Mouse (Mus musculus) adrenal gland, adult 18-20 months (tissue): Measurements from ENCODE around the gene Tnfsf14. TPM values are rescaled to one million over a fixed set of nuclear protein-coding genes. Genes with fewer than 3 reads are reported as not detected.

ENCODE experiments used
- DNase-seq, 2 experiments: peaks; one replicate each; pipeline ENCODE4 v3.0.0; 2021 to 2022; ENCODE audit warnings: low spot score in 2 of 2
- long read RNA-seq, 2 experiments: library from polyadenylated mRNA; stranded (forward); transcript quantifications; one replicate each; pipeline ENCODE4 v2.0.0; 2021
- total RNA-seq, 2 experiments: library from RNA; stranded (reverse); gene quantifications; 1 replicate in 1 of 2; 2 replicates in 1 of 2; pipeline ENCODE4 v1.2.3; 2021

Gene Tnfsf14
- under 1 TPM in 1 of 2 experiments, not detected in 1; 0.36 TPM for total RNA-seq
- long read RNA-seq, experiment 1, partial matches to known transcripts, result 1 of 1 reads
- long read RNA-seq, experiment 1, other reads (novel, unspliced or antisense), result 0 of 1 reads
- long read RNA-seq, experiment 2, result 0 reads

- no peak for DNase-seq
Measured at GRCm38 (mm10) chr17:57194041-57194507, at the start of gene Tnfsf14. Gene Tnfsf14 (minus strand): TSS chr17:57194177.

- no peak for DNase-seq
Measured at GRCm38 (mm10) chr17:57237181-57237580, 43.2 kb upstream of the Tnfsf14 start.

- no peak for DNase-seq
Measured at GRCm38 (mm10) chr17:57235803-57236202, 41.8 kb upstream of the Tnfsf14 start.

GRCm38 (mm10) chr17:57234254-57234928, 40.4 kb upstream of the Tnfsf14 start:
- no peak for DNase-seq

GRCm38 (mm10) chr17:57233038-57233437, 39.1 kb upstream of the Tnfsf14 start:
- no peak for DNase-seq

- no peak for DNase-seq
Measured at GRCm38 (mm10) chr17:57232200-57232599, 38.2 kb upstream of the Tnfsf14 start.

GRCm38 (mm10) chr17:57231321-57231771, 37.4 kb upstream of the Tnfsf14 start:
- DNase-seq, result no peak

- no peak for DNase-seq
Measured at GRCm38 (mm10) chr17:57230728-57231125, 36.8 kb upstream of the Tnfsf14 start.

- no peak for DNase-seq
Measured at GRCm38 (mm10) chr17:57229851-57230727, 36.1 kb upstream of the Tnfsf14 start.

GRCm38 (mm10) chr17:57228873-57229272, 34.9 kb upstream of the Tnfsf14 start:
- no peak for DNase-seq

GRCm38 (mm10) chr17:57228014-57228413, 34.0 kb upstream of the Tnfsf14 start, which contains the start of gene C3:
Gene C3 (minus strand): TSS chr17:57228136.
- no peak for DNase-seq

GRCm38 (mm10) chr17:57227468-57227867, 33.5 kb upstream of the Tnfsf14 start:
- DNase-seq, result no peak

- DNase-seq, result no peak
Measured at GRCm38 (mm10) chr17:57223313-57223712, 29.3 kb upstream of the Tnfsf14 start.

GRCm38 (mm10) chr17:57221911-57222310, 27.9 kb upstream of the Tnfsf14 start:
- DNase-seq, result no peak

GRCm38 (mm10) chr17:57219884-57220207, 25.9 kb upstream of the Tnfsf14 start:
- DNase-seq, result no peak

GRCm38 (mm10) chr17:57219167-57219883, 25.3 kb upstream of the Tnfsf14 start:
- peak; percentile 69 to 78 for DNase-seq

- DNase-seq, result no peak
Measured at GRCm38 (mm10) chr17:57218335-57218900, 24.4 kb upstream of the Tnfsf14 start.

- no peak for DNase-seq
Measured at GRCm38 (mm10) chr17:57214676-57215387, 20.9 kb upstream of the Tnfsf14 start.

- DNase-seq, result no peak
Measured at GRCm38 (mm10) chr17:57211501-57211900, 17.5 kb upstream of the Tnfsf14 start.

GRCm38 (mm10) chr17:57209330-57209729, 15.4 kb upstream of the Tnfsf14 start:
- no peak for DNase-seq
